Mouse (Mus musculus) limb, embryonic 14.5 days (tissue): ENCODE data around the gene Ppt2. TPM values are rescaled to one million over a fixed set of nuclear protein-coding genes. Genes with fewer than 3 reads are reported as not detected.

Source experiments
- ATAC-seq: fragments of 200-750 bp; cut with Nextera tagmentation; 2 replicates; pipeline ENCODE4 v1.8.0; 2017; ENCODE audit warnings: low read depth, moderate number of reproducible peaks, moderate TSS enrichment; ENCODE audit not compliant: low FRiP score
- DNase-seq: peaks from one replicate; pipeline ENCODE4 v3.0.0-alpha.2; 2015; ENCODE audit warnings: low spot score
- H3K27ac ChIP-seq: fragments of 300-500 bp; sonication (generic); replicated peaks from 2 replicates; pipeline ENCODE4 v1.5.1; 2014; ENCODE audit warnings: low read depth, mild to moderate bottlenecking, low read length, moderate library complexity, mixed read lengths
- H3K27me3 ChIP-seq: fragments of 300-500 bp; sonication (generic); 2 replicates; pipeline ENCODE4 v1.6.1; 2014; ENCODE audit warnings: low read length, mixed read lengths; ENCODE audit not compliant: control insufficient read depth, insufficient read depth
- H3K36me3 ChIP-seq: fragments of 300-500 bp; sonication (generic); 2 replicates; pipeline ENCODE4 v1.6.1; 2014; ENCODE audit warnings: mild to moderate bottlenecking, low read length, moderate library complexity, mixed read lengths; ENCODE audit not compliant: control insufficient read depth, insufficient read depth
- H3K4me1 ChIP-seq: fragments of 300-500 bp; sonication (generic); 2 replicates; pipeline ENCODE4 v1.6.1; 2014; ENCODE audit warnings: antibody characterized with exemption, low read length, mixed read lengths; ENCODE audit not compliant: control insufficient read depth, insufficient read depth
- H3K4me2 ChIP-seq: fragments of 300-500 bp; sonication (generic); replicated peaks from 2 replicates; pipeline ENCODE4 v1.6.1; 2014; ENCODE audit warnings: low read depth, mild to moderate bottlenecking, low read length, moderate library complexity; ENCODE audit not compliant: severe bottlenecking
- H3K4me3 ChIP-seq: fragments of 300-500 bp; sonication (generic); replicated peaks from 2 replicates; pipeline ENCODE4 v1.5.1; 2014; ENCODE audit warnings: low read length
- H3K9ac ChIP-seq: fragments of 300-500 bp; sonication (generic); 2 replicates; pipeline ENCODE4 v1.6.1; 2014; ENCODE audit warnings: mild to moderate bottlenecking, low read depth, low read length, moderate library complexity; ENCODE audit not compliant: severe bottlenecking
- H3K9me3 ChIP-seq: fragments of 300-500 bp; sonication (generic); 2 replicates; pipeline ENCODE4 v1.6.1; 2016; ENCODE audit warnings: low read length; ENCODE audit not compliant: control insufficient read depth
- POLR2A ChIP-seq: fragments of 200-500 bp; IDR thresholded peaks from 2 replicates; pipeline ENCODE4 v1.8.0; 2012; ENCODE audit warnings: inconsistent platforms, mild to moderate bottlenecking, moderate library complexity, borderline replicate concordance; ENCODE audit not compliant: insufficient read depth, insufficient read length; ENCODE audit errors: extremely low read depth
- WGBS: fragments of 180-500 bp; shearing (Covaris S2); extraction: QIAGEN DNeasy Blood & Tissue Kit; methylation state at CpG from one replicate; pipeline ENCODE4 v1.1.7; 2014; 5-methylcytosine and 5-hydroxymethylcytosine counted together
- polyA plus RNA-seq, 2 experiments: library from polyadenylated mRNA; depleted of rRNA in 1 of 2; stranded (reverse) in 1 of 2; unstranded in 1 of 2; fragments of >200 nt; fragmentation: Nextera tagmentation in 1 of 2; extraction: Ambion mirVana in 1 of 2; gene quantifications; 2 replicates each; pipeline versions ENCODE4 v1.2.1 to v1.2.3; 2012 to 2014

Gene Ppt2
- polyA plus RNA-seq, 2 experiments: 29.9 to 39.6 TPM

DNA sequence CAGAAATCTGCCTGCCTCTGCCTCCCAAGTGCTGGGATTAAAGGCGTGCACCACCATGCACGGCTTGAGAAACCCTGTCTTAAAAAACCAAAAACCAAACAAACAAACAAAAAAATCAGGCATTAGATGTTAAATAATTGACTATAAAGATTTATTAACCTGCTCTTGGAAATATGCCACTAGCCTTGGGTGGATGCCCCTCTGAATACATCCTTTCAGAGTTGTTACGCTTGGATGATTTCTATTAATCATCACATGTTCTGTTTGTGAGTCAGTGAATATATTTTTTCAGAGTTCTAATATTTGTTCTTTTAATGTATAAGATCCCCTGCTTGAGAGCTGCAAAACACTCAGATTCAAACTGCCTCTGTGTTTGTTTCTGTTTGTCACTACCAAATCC, 3.3 kb downstream of the Ppt2 start:
- Histone ChIP-seq H3K36me3 (peaks cover 46% of the 10 kb centered on the region), H3K27me3 (peaks cover 6% of the 10 kb centered on the region), H3K4me1 (peaks cover 18% of the 10 kb centered on the region), H3K9me3 (no peaks in the 10 kb centered on the region), H3K27ac (no peak overlapping the region), H3K4me2 (no peak overlapping the region), H3K9ac (no peak overlapping the region), H3K4me3 (no peak overlapping the region)
- 92% methylated on average over 3 of the region's 3 CpGs for whole genome bisulfite sequencing
- no peak for DNase-seq
- no peak for TF ChIP-seq POLR2A
- no peak for ATAC-seq

- DNase-seq (no peak), ATAC-seq (no peak)
- Histone ChIP-seq H3K27me3 (no peaks in the 10 kb centered on the region), H3K9me3 (no peaks in the 10 kb centered on the region), H3K27ac (no peak overlapping the region), H3K36me3 (peaks cover 54% of the 10 kb centered on the region), H3K9ac (no peak overlapping the region), H3K4me1 (peaks cover 4% of the 10 kb centered on the region; the same call in 1 of the 2 replicates), H3K4me2 (no peak overlapping the region), H3K4me3 (no peak overlapping the region)
- TF ChIP-seq POLR2A: no peak
- WGBS: 85% methylated on average over 9 of the region's 9 CpGs
Observed at GRCm38 (mm10) chr17:34623161-34623560, 5.1 kb downstream of the Ppt2 start.

- TF ChIP-seq POLR2A: no peak
- H3K27me3 ChIP-seq: no peaks in the 10 kb centered on the region
- H3K4me1 ChIP-seq: no peaks in the 10 kb centered on the region
- no peak overlapping the region for H3K4me3 ChIP-seq
- no peak overlapping the region for H3K27ac ChIP-seq
- no peak overlapping the region for H3K9ac ChIP-seq
- no peak overlapping the region for H3K4me2 ChIP-seq
- WGBS: 84% methylated on average over 8 of the region's 8 CpGs
- peaks cover 70% of the 10 kb centered on the region for H3K36me3 ChIP-seq
- no peak for DNase-seq
- no peak for ATAC-seq
- no peaks in the 10 kb centered on the region for H3K9me3 ChIP-seq
Observed at GRCm38 (mm10) chr17:34621006-34621405, 7.3 kb downstream of the Ppt2 start.

DNA sequence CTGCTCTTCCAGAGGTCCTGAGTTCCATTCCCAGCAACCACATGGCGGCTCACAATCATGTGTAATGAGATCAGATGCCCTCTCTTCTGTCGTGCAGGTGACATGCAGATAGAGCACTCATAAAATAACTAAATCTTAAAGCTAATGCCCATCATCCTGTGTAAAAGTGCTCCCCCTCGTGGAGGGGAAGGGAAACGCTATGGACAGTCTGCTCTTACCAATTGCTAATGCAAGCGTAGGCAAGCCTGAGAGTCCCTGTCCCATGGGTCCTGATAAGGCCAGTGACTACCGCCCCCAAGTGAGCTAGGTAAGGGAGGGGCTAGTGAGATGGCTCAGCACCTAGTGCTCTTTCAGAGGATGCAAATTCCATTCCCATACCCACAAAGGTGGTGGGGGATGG, 9.3 kb downstream of the Ppt2 start:
- DNase-seq (no peak), ATAC-seq (no peak)
- H3K27ac ChIP-seq: no peak overlapping the region
- H3K4me1 ChIP-seq: no peaks in the 10 kb centered on the region
- no peaks in the 10 kb centered on the region for H3K9me3 ChIP-seq
- no peak overlapping the region for H3K4me2 ChIP-seq
- no peaks in the 10 kb centered on the region for H3K27me3 ChIP-seq
- WGBS: 17% methylated on average over 6 of the region's 6 CpGs
- peaks cover 77% of the 10 kb centered on the region for H3K36me3 ChIP-seq
- TF ChIP-seq POLR2A: no peak
- H3K4me3 ChIP-seq: no peak overlapping the region
- no peak overlapping the region for H3K9ac ChIP-seq

- Histone ChIP-seq H3K4me2 (no peak within 1 kb of the TSS), H3K27ac (no peak within 1 kb of the TSS), H3K4me1 (no peaks in the 10 kb centered on the region), H3K27me3 (no peaks in the 10 kb centered on the region), H3K4me3 (no peak within 1 kb of the TSS), H3K36me3 (peaks cover 79% of the 10 kb centered on the region), H3K9me3 (no peaks in the 10 kb centered on the region), H3K9ac (no peak within 1 kb of the TSS)
- TF ChIP-seq POLR2A: no peak
- 84% methylated on average over 6 of the region's 6 CpGs for whole genome bisulfite sequencing
- no peak for ATAC-seq
- no peak for DNase-seq
Observed at GRCm38 (mm10) chr17:34615871-34616270, 12.4 kb downstream of the Ppt2 start, which contains the start of gene Egfl8. Gene Egfl8 (minus strand): TSS chr17:34615971.

GRCm38 (mm10) chr17:34613830-34614229, 14.5 kb downstream of the Ppt2 start:
- 0 out of 2 replicates have a peak, but pooled peaks cover under 1% of the 10 kb centered on the region for H3K4me1 ChIP-seq
- 94% methylated on average over 10 of the region's 10 CpGs for WGBS
- H3K4me2 ChIP-seq: no peak overlapping the region
- H3K4me3 ChIP-seq: no peak overlapping the region
- no peak overlapping the region for H3K27ac ChIP-seq
- no peaks in the 10 kb centered on the region for H3K27me3 ChIP-seq
- ATAC-seq (no peak), DNase-seq (no peak)
- peaks cover 74% of the 10 kb centered on the region for H3K36me3 ChIP-seq
- H3K9me3 ChIP-seq: no peaks in the 10 kb centered on the region
- TF ChIP-seq POLR2A: no peak
- no peak overlapping the region for H3K9ac ChIP-seq
